Mouse (Mus musculus) liver, postnatal 0 days (tissue): ENCODE measurements around the gene Gm6525.

Experiments used
- CTCF ChIP-seq: sonication (generic); IDR thresholded peaks from 2 replicates; pipeline ENCODE4 v1.5.1; 2016; ENCODE audit warnings: antibody characterized with exemption, low read depth
- EP300 ChIP-seq: IDR thresholded peaks from 2 replicates; pipeline ENCODE4 v1.6.1; 2016; ENCODE audit warnings: antibody characterized with exemption, low read depth, mild to moderate bottlenecking

- no peak for TF ChIP-seq EP300
- no peak for TF ChIP-seq CTCF
These were observed 33.5 kb downstream of the Gm6525 start for GRCm38 (mm10) chr3:84207366-84207765.
